Mouse (Mus musculus) liver, adult 2 months (tissue): ENCODE measurements around the gene Fbxl2. TPM values are rescaled to one million over a fixed set of nuclear protein-coding genes. Genes with fewer than 3 reads are reported as not detected.

Experiments
- DNase-seq: peaks from one replicate; pipeline ENCODE4 v3.0.0-alpha.2; 2011; ENCODE audit warnings: low read depth, low spot score; ENCODE audit errors: extremely low read depth
- H3K27ac ChIP-seq: fragments of 200-500 bp; replicated peaks from 2 replicates; pipeline ENCODE4 v1.5.1; 2012; ENCODE audit warnings: low read depth, mild to moderate bottlenecking, control low read depth, inconsistent platforms, low read length; ENCODE audit not compliant: insufficient read depth
- H3K27me3 ChIP-seq: fragments of 200-500 bp; 2 replicates; pipeline ENCODE4 v1.6.1; 2012; ENCODE audit warnings: mild to moderate bottlenecking, moderate library complexity, low read length, inconsistent platforms; ENCODE audit not compliant: control insufficient read depth, insufficient read depth
- H3K36me3 ChIP-seq: fragments of 200-500 bp; 2 replicates; pipeline ENCODE4 v1.6.1; 2012; ENCODE audit warnings: low read length, inconsistent platforms; ENCODE audit not compliant: control insufficient read depth, insufficient read depth
- H3K4me1 ChIP-seq: fragments of 200-500 bp; 2 replicates; pipeline ENCODE4 v1.6.1; 2011; ENCODE audit warnings: low read length; ENCODE audit not compliant: control insufficient read depth, insufficient read depth
- H3K4me3 ChIP-seq: fragments of 200-500 bp; 2 replicates; pipeline ENCODE4 v1.5.1; 2011; ENCODE audit warnings: low read depth, mild to moderate bottlenecking, control low read depth, low read length, moderate library complexity; ENCODE audit not compliant: insufficient read depth
- H3K79me2 ChIP-seq: fragments of 200-500 bp; 2 replicates; pipeline ENCODE4 v1.6.1; 2012; ENCODE audit warnings: inconsistent platforms, mild to moderate bottlenecking, low read length, moderate library complexity; ENCODE audit not compliant: control insufficient read depth, insufficient read depth
- H3K9ac ChIP-seq: fragments of 200-500 bp; 2 replicates; pipeline ENCODE4 v1.6.1; 2012; ENCODE audit warnings: low read depth, mild to moderate bottlenecking, control low read depth, inconsistent platforms, low read length
- CTCF ChIP-seq: fragments of 200-500 bp; IDR thresholded peaks from 2 replicates; pipeline ENCODE4 v1.5.1; 2011; ENCODE audit warnings: low read depth, low read length, control low read depth
- POLR2A ChIP-seq: fragments of 200-500 bp; IDR thresholded peaks from 2 replicates; pipeline ENCODE4 v1.6.1; 2011; ENCODE audit warnings: low read length, control low read depth; ENCODE audit not compliant: insufficient read depth; ENCODE audit errors: extremely low read depth
- WGBS: fragments of 180-500 bp; shearing (Covaris S2); methylation state at CpG from one replicate; pipeline ENCODE4 v1.1.7; 2018; 5-methylcytosine and 5-hydroxymethylcytosine counted together
- polyA plus RNA-seq: library from polyadenylated mRNA; depleted of rRNA; stranded (reverse); fragments of >200 nt; gene quantifications from 2 replicates; pipeline ENCODE4 v1.2.3, GENCODE M21; 2012
- total RNA-seq: library from RNA; depleted of rRNA; stranded (reverse); fragments of >200 nt; gene quantifications from 2 replicates; pipeline ENCODE4 v1.2.3, GENCODE M21; 2014

Fbxl2 gene
- total and polyA plus RNA-seq, 2 experiments = 0.34 TPM; not detected in 1

DNA sequence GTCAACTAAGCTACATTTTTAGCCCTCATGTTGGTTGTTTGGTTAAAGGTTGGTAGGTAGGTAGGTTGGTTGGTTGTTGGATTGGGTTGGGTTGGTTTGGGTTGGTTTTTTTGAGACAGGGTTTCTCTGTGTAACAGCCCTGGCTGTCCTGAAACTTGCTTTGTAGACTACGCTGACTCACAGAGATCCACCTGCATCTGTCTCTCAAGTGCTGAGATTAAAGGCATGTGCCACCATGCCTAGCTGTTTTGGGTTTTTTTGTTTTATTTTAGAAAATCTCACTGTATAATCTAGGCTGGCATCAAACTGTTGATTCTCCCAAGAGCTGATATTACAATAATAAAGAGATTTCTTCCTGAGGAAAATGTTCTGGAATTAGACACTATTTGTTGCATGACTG lies 102.6 kb downstream of the Fbxl2 start:
- H3K4me1 ChIP-seq = no peaks in the 10 kb centered on the region; the same call in 1 of the 2 replicates
- DNase-seq = no peak
- no peak overlapping the region for H3K4me3 ChIP-seq
- H3K27ac ChIP-seq = no peak overlapping the region
- peaks cover 17% of the 10 kb centered on the region for H3K36me3 ChIP-seq
- 100% methylated on average over 1 of the region's 1 CpGs for WGBS
- no peaks in the 10 kb centered on the region for H3K27me3 ChIP-seq
- TF ChIP-seq CTCF = no peak
- no peak for TF ChIP-seq POLR2A
- no peak overlapping the region for H3K9ac ChIP-seq
- peaks cover 45% of the 10 kb centered on the region; the same call in 1 of the 2 replicates for H3K79me2 ChIP-seq

DNA sequence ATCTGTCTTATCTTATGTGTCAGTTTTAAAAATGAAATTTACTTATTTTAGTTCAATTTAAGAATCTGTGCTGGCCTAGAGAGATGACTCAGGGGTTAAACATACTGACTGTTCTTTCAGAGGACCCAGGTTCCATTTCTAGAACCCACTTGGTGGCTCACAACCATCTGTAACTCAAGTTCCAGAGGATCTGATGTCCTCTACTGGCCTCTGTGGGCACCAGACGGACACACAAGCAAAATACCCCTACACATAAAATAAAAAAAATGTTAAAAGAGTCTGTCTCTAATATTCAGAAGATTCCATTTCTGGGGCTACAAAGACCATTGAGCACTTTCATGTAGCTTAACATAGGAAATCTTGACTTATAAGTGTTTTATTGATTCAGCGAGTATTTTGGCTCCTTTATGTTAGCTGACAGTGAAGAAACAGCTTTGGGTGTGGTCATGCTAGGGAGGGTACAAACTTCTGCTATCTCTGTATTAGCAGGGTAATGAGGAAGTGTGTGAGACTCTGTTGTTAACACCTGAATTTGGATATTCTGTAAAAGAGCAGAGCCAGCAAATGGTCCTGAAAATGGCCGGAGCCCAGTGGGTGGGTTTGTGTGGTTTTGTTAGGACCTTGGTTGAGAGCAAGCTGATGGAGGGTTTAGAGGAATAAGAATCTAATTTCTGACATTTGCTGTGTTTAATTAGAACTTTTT lies 104.7 kb downstream of the Fbxl2 start:
- H3K36me3 ChIP-seq = peaks cover 10% of the 10 kb centered on the region
- H3K4me3 ChIP-seq = no peak overlapping the region
- WGBS = 92% methylated on average over 3 of the region's 3 CpGs
- TF ChIP-seq CTCF (no peak), POLR2A (no peak)
- no peaks in the 10 kb centered on the region for H3K27me3 ChIP-seq
- H3K9ac ChIP-seq = no peak overlapping the region
- peaks cover 58% of the 10 kb centered on the region; the same call in 1 of the 2 replicates for H3K79me2 ChIP-seq
- H3K27ac ChIP-seq = no peak overlapping the region
- peaks cover 2% of the 10 kb centered on the region for H3K4me1 ChIP-seq
- DNase-seq = no peak

DNA sequence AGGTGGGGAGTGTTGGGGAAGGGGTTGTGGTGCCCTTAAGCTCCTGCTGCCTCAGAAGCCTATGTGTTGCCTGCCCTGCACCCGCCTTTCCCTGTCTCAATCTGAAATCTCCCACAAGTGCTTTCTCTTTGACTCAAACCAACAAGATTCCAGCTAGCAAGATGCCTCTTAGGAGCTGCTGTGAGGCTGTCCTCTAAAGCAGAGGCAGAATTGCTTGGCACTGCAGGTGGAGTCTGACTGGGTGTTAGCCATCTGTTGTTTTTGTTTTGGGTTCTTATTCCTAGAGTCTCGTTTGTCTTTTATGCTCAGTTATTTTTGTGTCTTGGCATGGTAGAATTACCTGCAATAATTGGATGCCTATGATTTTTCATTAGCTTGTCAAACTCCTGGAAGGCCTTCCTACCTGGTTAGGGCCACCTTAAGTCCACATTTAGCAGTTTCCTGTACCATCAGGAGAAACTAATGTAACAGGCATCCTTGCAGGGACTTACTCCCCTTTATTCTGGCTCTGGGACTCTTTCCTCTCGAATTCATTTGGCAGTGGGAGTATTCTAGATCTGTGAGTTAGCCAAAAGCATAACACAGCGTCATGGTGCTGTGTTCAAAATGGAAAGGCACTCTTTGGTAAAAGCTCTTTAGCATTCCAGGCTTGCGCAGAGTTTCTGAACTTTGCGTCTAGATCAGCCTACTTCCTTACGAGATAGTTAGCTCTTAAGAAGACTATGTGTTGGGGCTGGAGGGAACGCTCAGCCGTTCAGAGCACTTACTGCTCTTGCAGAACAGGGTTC lies 106.7 kb downstream of the Fbxl2 start:
- TF ChIP-seq CTCF (no peak), POLR2A (no peak)
- H3K27ac ChIP-seq = no peak overlapping the region
- H3K4me1 ChIP-seq = peaks cover 3% of the 10 kb centered on the region
- no peak overlapping the region for H3K4me3 ChIP-seq
- DNase-seq = no peak
- H3K36me3 ChIP-seq = no peaks in the 10 kb centered on the region
- peaks cover 61% of the 10 kb centered on the region for H3K79me2 ChIP-seq
- WGBS = 88% methylated on average over 9 of the region's 9 CpGs
- no peaks in the 10 kb centered on the region for H3K27me3 ChIP-seq
- H3K9ac ChIP-seq = no peak overlapping the region

DNA sequence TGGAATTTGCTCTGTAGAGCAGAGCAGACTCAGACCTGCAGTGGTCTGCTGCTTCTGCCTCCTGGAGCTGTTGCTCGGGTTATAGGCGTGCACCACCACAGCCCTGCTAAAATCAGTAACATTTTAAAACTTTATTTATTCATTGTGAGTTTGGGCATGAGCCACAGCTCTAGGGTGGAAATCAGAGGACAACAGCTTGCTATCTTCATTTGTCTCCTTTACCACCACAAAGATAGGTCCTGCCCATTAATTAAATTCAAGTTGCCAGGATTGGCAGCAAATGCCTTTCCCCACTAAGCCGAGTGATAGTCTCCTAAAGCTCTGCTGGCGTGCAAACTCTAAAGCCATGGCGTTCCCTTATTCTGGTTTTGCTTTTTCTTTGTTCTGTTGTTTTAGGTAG lies 110.4 kb downstream of the Fbxl2 start:
- H3K36me3 ChIP-seq = no peaks in the 10 kb centered on the region
- 76% methylated on average over 5 of the region's 5 CpGs for WGBS
- H3K79me2 ChIP-seq = peaks cover 50% of the 10 kb centered on the region
- DNase-seq = no peak
- TF ChIP-seq CTCF = no peak
- no peak for TF ChIP-seq POLR2A
- no peak overlapping the region for H3K4me3 ChIP-seq
- no peaks in the 10 kb centered on the region for H3K27me3 ChIP-seq
- H3K9ac ChIP-seq = no peak overlapping the region
- H3K4me1 ChIP-seq = peaks cover 11% of the 10 kb centered on the region
- no peak overlapping the region for H3K27ac ChIP-seq

DNA sequence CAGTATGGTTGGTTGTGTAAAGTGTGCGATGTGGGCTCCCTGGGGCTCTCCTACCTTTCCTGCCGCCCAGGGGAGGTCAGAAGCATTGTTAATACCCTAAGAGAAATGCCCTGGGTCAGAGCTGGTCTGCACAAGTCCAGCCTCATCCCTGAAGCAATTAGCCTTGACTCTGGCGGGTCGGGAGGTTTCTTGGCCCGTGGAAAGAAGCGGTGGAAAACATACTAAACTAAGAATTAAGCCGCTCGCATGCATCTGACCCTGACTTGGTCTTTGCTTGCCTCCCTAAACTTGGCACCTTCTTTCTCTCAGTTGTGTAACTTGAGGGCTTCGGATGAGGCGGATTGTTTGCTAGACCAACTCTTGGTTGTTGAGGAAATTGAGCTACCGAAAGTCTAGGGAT lies 113.5 kb downstream of the Fbxl2 start:
- no peaks in the 10 kb centered on the region for H3K36me3 ChIP-seq
- peak; percentile 67 for DNase-seq
- peak overlapping the region; percentile 100 for H3K4me3 ChIP-seq
- TF ChIP-seq CTCF (no peak), POLR2A (no peak)
- H3K79me2 ChIP-seq = peaks cover 28% of the 10 kb centered on the region
- H3K27ac ChIP-seq = peak overlapping the region; percentile 63
- peaks cover 14% of the 10 kb centered on the region for H3K4me1 ChIP-seq
- 3% methylated on average over 11 of the region's 11 CpGs for whole genome bisulfite sequencing
- H3K27me3 ChIP-seq = no peaks in the 10 kb centered on the region
- peak overlapping the region; percentile 95 for H3K9ac ChIP-seq

DNA sequence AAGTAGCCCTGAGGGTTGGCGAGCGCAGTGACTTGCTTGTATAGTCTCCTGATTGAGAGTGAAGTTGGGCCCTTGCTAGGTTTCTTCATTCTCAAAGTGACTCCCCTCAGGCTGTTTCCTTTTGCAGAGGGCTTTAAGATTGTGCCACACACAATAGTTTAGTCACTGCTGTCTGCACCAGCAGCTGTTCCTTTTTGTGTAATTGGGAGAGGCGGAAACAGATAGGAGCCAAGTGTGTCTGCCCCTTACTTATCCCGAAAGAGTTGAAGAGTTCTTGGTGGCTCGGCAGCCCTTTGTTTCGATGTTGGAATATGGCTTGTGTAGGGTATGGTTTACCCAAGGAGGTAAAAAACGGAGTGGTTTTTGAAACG lies 113.9 kb downstream of the Fbxl2 start:
- H3K9ac ChIP-seq = peak overlapping the region; percentile 95
- TF ChIP-seq CTCF (no peak), POLR2A (no peak)
- H3K27me3 ChIP-seq = no peaks in the 10 kb centered on the region
- WGBS = 1% methylated on average over 8 of the region's 8 CpGs
- DNase-seq = peak; percentile 41
- peaks cover 12% of the 10 kb centered on the region for H3K4me1 ChIP-seq
- peak overlapping the region; percentile 63 for H3K27ac ChIP-seq
- peaks cover 24% of the 10 kb centered on the region for H3K79me2 ChIP-seq
- H3K36me3 ChIP-seq = no peaks in the 10 kb centered on the region
- H3K4me3 ChIP-seq = peak overlapping the region; percentile 100
